Mouse (Mus musculus): ENCODE measurements around the gene Strip2.

- TF ChIP-seq CTCF (IDR thresholded peaks at IDR 0.05; ENCODE audit: low read depth) (no peak), EP300 (IDR thresholded peaks at IDR 0.05; ENCODE audit: low read depth) (no peak)
Measured at GRCm38 (mm10) chr6:29930665-29931064, 13.9 kb downstream of the Strip2 start.
